Mouse (Mus musculus) heart, postnatal 0 days (tissue): ENCODE results near the gene Manf.

Experiments used
- CTCF ChIP-seq: IDR thresholded peaks from 2 replicates; pipeline ENCODE4 v1.5.1; 2016; ENCODE audit warnings: antibody characterized with exemption, control low read depth, low read depth
- EP300 ChIP-seq: IDR thresholded peaks from 2 replicates; pipeline ENCODE4 v1.6.1; 2016; ENCODE audit warnings: antibody characterized with exemption, low read depth

GRCm38 (mm10) chr9:106908174-106908573 is 16.4 kb upstream of the Manf start:
- TF ChIP-seq CTCF: no peak
- TF ChIP-seq EP300: no peak
